Mouse (Mus musculus) lung, postnatal 0 days (tissue): ENCODE measurements at regions not wholly inside any gene's neighbourhood (a gene's known extent, or its start where the extent isn't known, plus 50 kb on each side); places are given as distances from the start of the nearest gene placed in this dataset.

ENCODE experiments used
- ATAC-seq: fragments of 200-750 bp; cut with Nextera tagmentation; 2 replicates; pipeline ENCODE4 v1.8.0; 2017; ENCODE audit warnings: moderate library complexity
- DNase-seq: peaks from one replicate; pipeline ENCODE4 v3.0.0-alpha.2; 2016; ENCODE audit warnings: low spot score
- H3K27ac ChIP-seq: fragments of 300-500 bp; sonication (generic); 2 replicates; pipeline ENCODE4 v1.5.1; 2014; ENCODE audit warnings: antibody characterized with exemption, mild to moderate bottlenecking, low read length, mixed read lengths
- H3K27me3 ChIP-seq: fragments of 300-500 bp; sonication (generic); replicated peaks from 2 replicates; pipeline ENCODE4 v1.6.1; 2014; ENCODE audit warnings: low read length, mixed read lengths; ENCODE audit not compliant: insufficient read depth
- H3K36me3 ChIP-seq: fragments of 300-500 bp; sonication (generic); 2 replicates; pipeline ENCODE4 v1.6.1; 2014; ENCODE audit warnings: low read length, mixed read lengths; ENCODE audit not compliant: insufficient read depth
- H3K4me1 ChIP-seq: fragments of 300-500 bp; sonication (generic); 2 replicates; pipeline ENCODE4 v1.6.1; 2014; ENCODE audit warnings: antibody characterized with exemption, low read depth, low read length, mixed read lengths; ENCODE audit not compliant: insufficient read depth
- H3K4me2 ChIP-seq: fragments of 300-500 bp; sonication (generic); replicated peaks from 2 replicates; pipeline ENCODE4 v1.6.1; 2014; ENCODE audit warnings: low read depth, mild to moderate bottlenecking, low read length, moderate library complexity, mixed read lengths
- H3K4me3 ChIP-seq: fragments of 300-500 bp; sonication (generic); 2 replicates; pipeline ENCODE4 v1.5.1; 2014; ENCODE audit warnings: low read depth, low read length
- H3K9ac ChIP-seq: fragments of 300-500 bp; sonication (generic); replicated peaks from 2 replicates; pipeline ENCODE4 v1.6.1; 2014; ENCODE audit warnings: low read depth, mild to moderate bottlenecking
- H3K9me3 ChIP-seq: fragments of 300-500 bp; sonication (generic); 2 replicates; pipeline ENCODE4 v1.6.1; 2016; ENCODE audit warnings: low read length, mixed read lengths
- CTCF ChIP-seq: IDR thresholded peaks from 2 replicates; pipeline ENCODE4 v1.5.1; 2016; ENCODE audit warnings: antibody characterized with exemption, mild to moderate bottlenecking
- EP300 ChIP-seq: IDR thresholded peaks from 2 replicates; pipeline ENCODE4 v1.6.1; 2016; ENCODE audit warnings: antibody characterized with exemption, mild to moderate bottlenecking, control low read depth
- WGBS: fragments of 180-500 bp; shearing (Covaris S2); extraction: QIAGEN DNeasy Blood & Tissue Kit; methylation state at CpG from one replicate; pipeline ENCODE4 v1.1.7; 2014; 5-methylcytosine and 5-hydroxymethylcytosine counted together

DNA sequence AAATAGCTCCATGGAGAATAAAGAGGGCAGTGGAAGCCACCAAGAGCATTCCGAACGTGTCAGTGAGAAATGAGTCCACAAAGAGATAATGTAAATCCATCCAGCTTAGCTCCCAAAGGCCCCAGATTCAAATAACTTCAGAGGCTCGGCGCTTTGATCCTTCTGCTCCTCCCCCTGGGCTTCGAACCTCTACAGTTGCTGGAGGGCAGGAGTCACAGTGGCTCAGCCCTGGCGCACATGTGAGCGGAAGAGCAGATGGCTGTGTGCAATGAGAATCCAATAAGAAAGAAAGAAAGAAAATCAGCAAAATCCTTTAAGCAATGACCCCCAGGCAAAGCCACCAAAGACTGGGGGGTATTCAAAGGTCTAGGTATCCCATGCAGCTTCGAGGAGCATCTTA lies 109.6 kb downstream of the Dyrk2 start:
- H3K9ac ChIP-seq, result no peak overlapping the region
- no peaks in the 10 kb centered on the region for H3K27me3 ChIP-seq
- TF ChIP-seq CTCF (no peak), EP300 (no peak)
- WGBS, result 69% methylated on average over 8 of the region's 8 CpGs
- H3K4me2 ChIP-seq, result no peak overlapping the region
- no peak for DNase-seq
- H3K27ac ChIP-seq, result no peak overlapping the region
- no peaks in the 10 kb centered on the region for H3K4me1 ChIP-seq
- no peak overlapping the region for H3K4me3 ChIP-seq
- H3K9me3 ChIP-seq, result no peaks in the 10 kb centered on the region
- H3K36me3 ChIP-seq, result no peaks in the 10 kb centered on the region
- ATAC-seq, result no peak

DNA sequence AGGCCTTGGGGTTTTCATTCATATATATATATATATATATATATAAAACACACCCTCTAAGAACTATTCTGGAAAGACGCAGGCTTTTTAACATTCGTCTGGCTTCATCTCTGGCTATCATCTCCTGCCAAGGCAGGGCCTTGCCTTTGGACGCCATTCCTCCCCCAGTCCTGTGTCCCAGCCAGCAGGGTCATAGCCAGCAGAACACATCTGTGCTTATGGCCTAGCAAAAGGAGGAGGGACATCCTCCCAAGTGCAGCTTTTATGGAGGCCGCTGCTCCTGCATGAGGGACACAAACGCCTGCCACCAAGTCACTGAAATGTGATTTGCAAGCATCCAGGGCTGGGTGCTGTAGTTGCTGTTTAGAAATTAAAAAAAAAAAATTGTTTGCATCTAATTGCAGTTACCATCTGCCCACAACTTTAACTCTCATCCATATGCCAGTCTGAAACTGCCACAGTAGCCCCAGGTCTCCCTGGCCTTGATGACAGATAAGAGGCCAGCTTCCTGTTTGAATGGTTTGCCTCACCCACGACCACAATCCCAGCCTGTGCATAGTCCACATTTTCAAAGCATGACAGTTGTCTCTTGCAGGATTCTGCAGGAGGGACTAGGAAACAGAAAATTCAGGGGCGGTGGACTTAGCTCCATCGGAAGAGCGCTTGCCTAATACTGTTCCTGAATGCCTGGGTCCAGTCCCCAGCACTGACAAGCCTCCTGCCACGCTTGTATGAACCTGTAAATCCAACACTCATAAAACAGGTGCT lies 108.7 kb downstream of the Dyrk2 start:
- H3K36me3 ChIP-seq, result no peaks in the 10 kb centered on the region
- H3K27ac ChIP-seq, result no peak overlapping the region
- ATAC-seq (no peak), DNase-seq (no peak)
- no peaks in the 10 kb centered on the region for H3K9me3 ChIP-seq
- H3K9ac ChIP-seq, result no peak overlapping the region
- H3K27me3 ChIP-seq, result no peaks in the 10 kb centered on the region
- no peaks in the 10 kb centered on the region for H3K4me1 ChIP-seq
- no peak overlapping the region for H3K4me3 ChIP-seq
- no peak overlapping the region for H3K4me2 ChIP-seq
- 67% methylated on average over 10 of the region's 10 CpGs for WGBS
- no peak for TF ChIP-seq CTCF
- no peak for TF ChIP-seq EP300

DNA sequence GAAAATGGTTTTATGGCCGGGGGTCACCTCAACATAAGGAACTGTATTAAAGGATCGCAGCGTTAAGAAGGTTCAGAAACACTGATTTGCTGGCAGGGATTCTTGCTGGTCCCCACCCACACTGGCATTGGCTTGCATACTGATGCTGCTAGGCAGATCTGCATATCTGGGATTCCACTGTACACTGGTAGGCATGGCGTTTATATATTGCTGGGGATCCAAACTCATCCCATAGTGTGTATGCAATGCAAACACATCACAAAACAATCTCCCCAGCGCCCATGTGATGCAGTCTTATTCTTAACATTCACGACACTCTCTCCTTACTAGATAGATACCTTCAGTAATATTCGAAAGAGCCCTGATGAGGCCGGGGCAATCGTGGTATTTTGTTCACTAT lies 105.0 kb downstream of the Dyrk2 start:
- DNase-seq (no peak), ATAC-seq (no peak)
- H3K4me1 ChIP-seq, result no peaks in the 10 kb centered on the region
- H3K27ac ChIP-seq, result no peak overlapping the region
- H3K36me3 ChIP-seq, result no peaks in the 10 kb centered on the region
- H3K9me3 ChIP-seq, result no peaks in the 10 kb centered on the region
- no peak overlapping the region for H3K4me3 ChIP-seq
- H3K4me2 ChIP-seq, result no peak overlapping the region
- no peaks in the 10 kb centered on the region for H3K27me3 ChIP-seq
- no peak for TF ChIP-seq EP300
- no peak for TF ChIP-seq CTCF
- WGBS, result 84% methylated on average over 9 of the region's 9 CpGs
- no peak overlapping the region for H3K9ac ChIP-seq

DNA sequence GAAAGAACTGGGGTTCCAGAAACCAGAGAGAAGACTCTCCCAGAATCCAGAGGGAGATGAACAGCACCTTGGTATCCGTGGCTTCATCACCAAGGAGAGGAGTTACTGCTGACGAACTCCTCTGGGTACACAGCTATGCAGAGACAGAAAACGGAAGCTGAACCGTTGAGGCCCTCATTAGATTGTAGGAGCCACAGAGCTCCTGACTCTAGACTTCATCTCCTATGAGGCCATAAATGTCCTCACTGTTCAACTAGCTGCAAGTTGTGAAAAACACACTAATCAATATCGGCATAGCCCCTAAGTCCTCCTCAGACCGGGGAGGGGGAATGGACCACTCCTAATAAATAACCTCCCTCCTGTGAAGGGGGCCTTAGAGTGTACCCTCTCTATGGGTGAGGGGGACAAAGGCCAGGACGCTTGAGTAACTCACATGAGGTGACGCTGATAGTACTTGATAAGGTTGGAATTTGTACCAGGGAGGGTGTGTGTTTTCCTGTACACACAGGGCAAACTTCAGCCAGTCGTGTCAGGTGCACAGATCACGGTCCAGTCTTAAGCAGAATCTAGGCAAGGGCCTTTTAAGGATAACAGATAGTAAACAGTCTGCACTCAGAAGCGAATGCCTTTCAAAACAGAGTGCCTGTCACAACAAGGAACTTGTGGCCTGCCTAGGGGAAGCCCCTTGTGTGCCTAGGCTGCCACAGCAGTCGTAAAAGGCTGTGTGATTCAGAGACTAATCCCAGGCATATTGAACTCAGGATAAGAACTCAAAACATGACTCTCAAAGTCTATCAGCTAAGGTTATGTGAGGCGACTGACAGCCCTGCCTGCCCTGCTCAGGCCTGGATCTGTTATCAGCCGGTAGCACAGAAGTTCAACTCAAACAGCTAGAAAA lies 104.2 kb downstream of the Dyrk2 start:
- Histone ChIP-seq H3K4me3 (no peak overlapping the region), H3K4me1 (no peaks in the 10 kb centered on the region), H3K9me3 (no peaks in the 10 kb centered on the region), H3K27ac (no peak overlapping the region), H3K36me3 (no peaks in the 10 kb centered on the region), H3K4me2 (no peak overlapping the region), H3K9ac (no peak overlapping the region), H3K27me3 (no peaks in the 10 kb centered on the region)
- DNase-seq (no peak), ATAC-seq (no peak)
- WGBS, result 37% methylated on average over 14 of the region's 14 CpGs
- TF ChIP-seq CTCF, result no peak
- no peak for TF ChIP-seq EP300

DNA sequence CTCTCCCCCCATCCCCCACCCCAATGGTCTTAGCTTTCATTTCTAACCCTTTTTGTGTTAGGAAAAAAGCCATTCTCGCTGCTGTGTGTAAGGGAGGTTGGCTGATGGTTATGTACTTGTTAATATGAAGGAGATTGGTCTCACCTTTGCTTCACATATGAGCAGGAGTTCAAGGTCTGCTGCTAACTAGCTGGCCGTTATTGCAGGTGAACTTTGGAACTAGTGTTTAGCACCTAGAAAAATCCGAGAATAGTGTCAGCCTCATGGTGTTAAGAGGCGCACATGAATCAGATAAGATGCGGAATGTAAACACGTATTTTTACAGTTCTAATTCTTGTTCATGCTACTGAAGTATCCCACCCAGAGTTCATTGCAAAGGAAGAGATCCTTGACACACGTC lies 103.2 kb downstream of the Dyrk2 start:
- Histone ChIP-seq H3K36me3 (no peaks in the 10 kb centered on the region), H3K4me2 (no peak overlapping the region), H3K9me3 (no peaks in the 10 kb centered on the region), H3K9ac (no peak overlapping the region), H3K27me3 (no peaks in the 10 kb centered on the region), H3K4me1 (no peaks in the 10 kb centered on the region), H3K27ac (no peak overlapping the region), H3K4me3 (no peak overlapping the region)
- WGBS, result 52% methylated on average over 7 of the region's 7 CpGs
- DNase-seq (no peak), ATAC-seq (no peak)
- TF ChIP-seq CTCF (no peak), EP300 (no peak)

DNA sequence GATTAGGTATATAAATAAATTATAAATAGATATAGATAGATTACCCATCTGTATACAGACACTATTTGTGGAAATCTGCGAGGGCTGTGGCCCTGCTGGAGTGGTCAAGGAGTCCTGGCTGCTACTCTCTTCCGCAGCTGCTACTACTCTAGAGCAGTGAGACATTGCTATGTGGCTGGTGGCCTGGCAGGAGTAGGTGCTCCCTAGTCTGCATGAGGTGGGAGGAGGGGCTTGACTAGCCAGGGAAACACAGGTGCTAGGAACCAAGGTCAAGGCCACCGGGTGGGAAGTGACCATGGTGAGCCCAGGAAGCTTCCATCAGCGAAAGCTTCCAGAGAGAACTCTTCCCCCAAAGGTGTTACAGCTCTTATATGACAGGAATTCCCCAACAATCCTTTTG lies 100.3 kb downstream of the Dyrk2 start:
- Histone ChIP-seq H3K4me3 (no peak overlapping the region), H3K4me1 (no peaks in the 10 kb centered on the region), H3K4me2 (no peak overlapping the region), H3K36me3 (no peaks in the 10 kb centered on the region), H3K9me3 (no peaks in the 10 kb centered on the region), H3K9ac (no peak overlapping the region), H3K27ac (no peak overlapping the region), H3K27me3 (no peaks in the 10 kb centered on the region)
- no peak for ATAC-seq
- 90% methylated on average over 4 of the region's 4 CpGs for WGBS
- DNase-seq, result no peak
- TF ChIP-seq EP300, result no peak
- TF ChIP-seq CTCF, result no peak
